Mouse (Mus musculus) layer of hippocampus, adult 18-20 months (tissue): ENCODE data around the gene Lpcat2. TPM values are rescaled to one million over a fixed set of nuclear protein-coding genes. Genes with fewer than 3 reads are reported as not detected.

Experiments used
- DNase-seq, 2 experiments: peaks; one replicate each; pipeline ENCODE4 v3.0.0; 2022; ENCODE audit warnings: low spot score in 2 of 2
- long read RNA-seq: library from polyadenylated mRNA; stranded (forward); transcript quantifications from one replicate; pipeline ENCODE4 v2.0.0, GENCODE M21; 2021
- total RNA-seq, 2 experiments: library from RNA; stranded (reverse); gene quantifications; 2 replicates each; pipeline ENCODE4 v1.2.3; 2021

Lpcat2 gene
- total RNA-seq = 10 to 100 TPM in 1 of 2 experiments, 1 to 10 TPM in 1; 7.5 to 11.4 TPM
- long read RNA-seq, transcript Lpcat2-201 (14 exons, 2,811 nt) = major isoform, 19 of 20 reads
- long read RNA-seq, partial matches to known transcripts = 0 of 20 reads
- long read RNA-seq, other reads (novel, unspliced or antisense) = 1 of 20 reads

DNA sequence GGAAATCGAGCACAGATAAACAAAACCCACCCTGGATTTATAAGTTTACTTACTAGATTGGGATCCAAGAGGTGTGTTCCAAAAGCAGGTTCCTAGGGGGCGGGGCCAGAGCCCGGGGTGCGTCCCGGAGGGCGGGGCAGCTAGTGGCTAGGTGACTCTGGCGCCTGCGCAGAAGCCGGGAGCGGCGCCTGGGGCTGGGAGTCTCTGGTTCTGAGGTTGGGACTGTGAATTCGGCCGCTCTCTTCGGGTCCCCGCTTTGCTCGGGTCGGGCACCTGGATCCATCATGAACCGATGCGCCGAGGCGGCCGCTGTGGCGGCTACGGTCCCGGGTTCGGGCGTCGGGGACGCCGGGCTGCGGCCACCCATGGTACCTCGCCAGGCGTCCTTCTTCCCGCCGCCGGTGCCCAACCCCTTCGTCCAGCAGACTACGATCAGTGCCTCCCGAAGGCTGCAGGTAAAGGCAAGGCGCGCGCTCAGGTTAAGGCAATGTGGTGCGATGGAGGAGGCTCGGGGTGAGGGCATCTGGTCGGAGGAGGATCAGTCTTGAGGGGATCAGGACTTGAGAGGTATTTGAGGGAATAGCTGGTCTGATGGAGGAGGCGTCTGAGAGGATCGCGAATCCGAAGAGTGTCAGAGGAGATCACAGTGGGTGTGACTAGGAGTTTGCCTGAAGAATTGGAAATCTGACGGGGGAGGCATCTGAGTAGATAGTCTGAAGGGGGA is at the start of gene Lpcat2:
Gene Lpcat2, plus strand, starts transcription at position 169 of the 724 bp plus-strand sequence.
- DNase-seq = peak; percentile 74 to 85

DNA sequence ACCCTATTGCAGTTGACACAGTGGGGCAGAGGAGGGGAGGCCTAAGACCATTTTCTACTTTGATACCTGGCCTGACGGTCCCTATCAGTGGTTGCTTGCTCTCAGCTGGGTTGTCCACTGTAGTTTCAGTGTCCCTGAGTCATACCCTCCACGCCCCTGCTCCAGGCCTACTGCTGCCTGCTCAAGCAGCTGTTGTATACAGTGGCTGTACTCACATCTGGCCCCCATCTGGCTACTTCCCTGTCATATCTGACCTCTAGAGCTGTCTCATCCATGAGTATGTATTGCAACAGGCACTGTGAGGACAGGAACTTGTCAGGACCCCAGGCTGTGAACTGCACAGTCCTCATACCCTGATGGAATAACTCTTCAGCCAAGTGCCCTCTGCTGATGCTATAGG is 42.4 kb upstream of the Lpcat2 start:
- no peak for DNase-seq

DNA sequence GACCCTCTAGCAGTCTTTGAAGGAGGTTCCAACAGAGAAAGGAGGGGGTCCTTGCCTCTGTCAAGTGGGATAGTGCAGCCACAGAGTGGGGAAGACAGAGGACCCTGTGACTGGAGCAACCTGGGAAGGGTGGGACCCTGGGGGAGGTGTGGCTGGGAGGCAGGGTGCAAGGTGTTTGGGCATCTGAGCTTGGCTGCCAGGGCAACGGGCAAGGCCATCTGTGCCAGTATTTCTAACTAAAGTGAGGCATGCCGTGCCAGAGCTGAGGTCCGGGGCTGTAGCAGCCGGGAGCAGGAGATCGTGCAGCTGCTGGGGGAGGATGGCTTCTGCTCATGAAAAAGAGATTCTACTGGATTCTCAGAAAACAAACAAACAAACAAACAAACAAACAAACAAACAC is 39.5 kb upstream of the Lpcat2 start:
- DNase-seq = no peak

DNA sequence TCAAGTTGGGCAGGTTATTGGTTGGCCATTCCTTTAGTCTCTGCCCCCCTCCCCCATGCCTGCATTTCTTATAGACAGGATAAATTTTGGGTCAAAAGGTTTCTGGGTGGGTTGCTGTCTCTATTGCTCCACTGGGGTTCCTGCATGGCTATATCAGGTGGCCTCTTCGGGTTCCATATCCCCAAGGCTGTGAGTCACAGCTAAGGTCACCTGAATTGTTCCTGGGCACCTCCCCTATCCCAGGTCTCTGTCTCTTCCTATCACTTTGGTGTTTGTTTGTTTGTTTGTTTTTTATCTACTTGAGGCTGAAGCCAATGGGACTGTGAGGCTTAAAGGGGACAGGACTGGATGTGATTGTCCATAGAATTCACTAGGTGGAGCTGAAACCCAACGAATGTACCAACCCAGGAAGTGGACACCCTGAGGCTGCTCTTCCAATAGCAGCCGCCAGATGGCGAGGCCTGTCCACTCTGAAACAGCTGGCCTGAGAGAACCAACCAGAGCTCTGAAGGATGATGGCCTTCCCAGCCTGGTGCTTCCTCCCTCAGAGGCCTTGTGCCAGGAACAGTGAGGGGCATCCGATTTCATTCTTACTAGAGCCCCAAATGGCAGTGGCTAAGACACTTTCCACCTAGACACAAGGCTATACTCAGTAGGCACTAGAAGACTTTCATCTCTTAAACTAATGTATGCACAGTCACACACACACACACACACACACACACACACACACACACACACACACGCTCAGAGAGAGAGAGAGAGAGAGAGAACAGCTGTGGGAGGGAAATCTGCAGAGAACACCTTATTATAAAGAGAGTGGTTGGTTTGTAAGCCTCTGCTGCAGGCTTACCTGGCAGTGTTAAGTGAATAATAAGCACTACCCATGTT is 37.0 kb upstream of the Lpcat2 start:
- peak; percentile 83 to 94 for DNase-seq

DNA sequence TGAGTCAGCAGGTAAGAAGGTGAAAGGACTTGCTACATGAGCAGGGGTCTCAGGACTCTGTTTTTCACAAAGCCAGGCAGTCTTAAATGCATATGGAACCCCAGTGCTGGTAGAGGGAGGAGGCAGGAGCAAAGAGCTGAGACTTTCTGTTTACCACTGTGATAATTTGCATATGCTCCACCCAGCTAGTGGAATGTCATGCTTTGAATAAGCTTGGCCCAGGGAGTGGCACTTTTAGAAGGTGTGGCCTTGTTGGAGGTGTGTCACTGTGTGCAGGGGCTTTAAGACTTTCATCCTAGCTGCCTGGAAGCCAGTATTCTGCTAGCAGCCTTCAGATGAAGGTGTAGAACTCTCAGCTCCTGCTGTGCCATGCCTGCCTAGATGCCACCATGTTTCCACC is 34.0 kb upstream of the Lpcat2 start:
- no peak for DNase-seq

DNA sequence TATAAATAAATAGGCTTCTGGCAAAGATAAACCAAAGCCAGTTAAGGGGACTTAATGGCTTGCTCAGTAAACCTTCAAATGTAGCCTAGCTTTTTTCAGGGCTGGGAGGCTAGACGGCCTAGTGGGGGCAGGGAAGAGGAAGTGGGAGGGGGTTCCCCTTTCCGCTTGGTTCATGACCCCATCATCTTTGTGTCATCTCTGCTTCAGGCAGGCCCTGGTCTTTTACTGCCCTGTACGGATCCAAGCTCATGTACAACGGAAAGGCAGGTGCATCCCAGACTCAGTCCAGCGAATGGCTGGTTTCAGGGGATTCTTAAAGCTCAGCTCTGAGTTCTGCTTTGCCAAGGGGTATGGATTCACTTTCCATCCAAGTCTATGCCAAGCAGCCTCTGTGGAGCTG is 32.8 kb upstream of the Lpcat2 start:
- no peak for DNase-seq

DNA sequence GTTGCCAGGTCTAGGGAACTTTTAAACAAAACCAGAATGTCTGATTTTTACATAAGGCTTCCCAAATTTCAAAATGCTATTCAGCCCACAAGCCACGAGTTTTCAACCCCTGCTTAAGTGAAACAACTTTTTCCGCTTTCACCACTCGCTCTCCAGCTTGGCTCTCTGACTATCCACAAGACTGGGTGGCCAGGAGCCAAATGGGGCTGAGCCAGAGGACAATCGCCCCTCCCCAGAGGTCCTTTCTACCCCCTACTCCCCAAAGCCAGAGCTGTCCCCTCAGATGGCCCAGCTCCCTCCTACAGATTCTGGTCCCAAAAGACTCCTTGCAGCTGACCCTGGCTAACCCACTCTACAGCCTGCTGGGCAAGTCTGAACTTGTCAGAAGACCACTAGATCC is 29.1 kb upstream of the Lpcat2 start:
- DNase-seq = no peak

DNA sequence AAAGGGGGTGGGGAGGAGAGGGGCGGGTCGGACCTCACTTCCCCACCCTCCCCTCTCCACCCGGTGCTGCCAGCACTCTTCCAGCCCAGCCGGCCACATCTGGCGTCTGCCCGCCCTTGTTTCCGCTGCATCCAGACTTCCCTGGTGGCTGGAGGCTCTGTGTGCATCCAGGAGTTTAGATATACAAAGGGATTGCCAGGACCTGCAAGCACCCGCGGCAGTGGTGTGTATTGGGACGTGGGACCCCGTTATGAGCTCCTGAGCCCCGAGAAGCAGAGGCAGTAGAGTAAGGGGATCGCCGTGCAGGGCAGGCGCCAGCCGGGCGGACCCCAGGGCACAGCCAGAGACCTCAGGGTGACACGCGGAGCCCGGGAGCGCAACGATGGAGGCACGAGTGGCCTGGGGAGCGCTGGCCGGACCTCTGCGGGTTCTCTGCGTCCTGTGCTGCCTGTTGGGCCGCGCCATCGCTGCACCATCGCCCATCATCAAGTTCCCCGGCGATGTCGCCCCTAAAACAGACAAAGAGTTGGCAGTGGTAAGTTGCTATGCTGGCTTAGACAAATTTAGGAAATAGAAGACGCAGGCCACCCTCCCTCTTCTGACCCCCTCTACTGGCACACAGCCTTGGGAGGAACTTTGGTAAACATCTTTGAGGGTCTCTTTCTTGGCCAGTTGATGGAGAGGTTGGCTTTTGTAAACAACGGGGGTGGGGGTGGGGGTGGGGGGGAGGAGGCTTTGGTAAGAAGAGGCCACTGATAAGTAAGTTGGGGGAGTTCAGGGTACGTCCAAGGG is 27.7 kb upstream of the Lpcat2 start, which contains the start of gene Mmp2:
Gene Mmp2, plus strand, starts transcription at position 49 of the 792 bp plus-strand sequence.
- no peak for DNase-seq

DNA sequence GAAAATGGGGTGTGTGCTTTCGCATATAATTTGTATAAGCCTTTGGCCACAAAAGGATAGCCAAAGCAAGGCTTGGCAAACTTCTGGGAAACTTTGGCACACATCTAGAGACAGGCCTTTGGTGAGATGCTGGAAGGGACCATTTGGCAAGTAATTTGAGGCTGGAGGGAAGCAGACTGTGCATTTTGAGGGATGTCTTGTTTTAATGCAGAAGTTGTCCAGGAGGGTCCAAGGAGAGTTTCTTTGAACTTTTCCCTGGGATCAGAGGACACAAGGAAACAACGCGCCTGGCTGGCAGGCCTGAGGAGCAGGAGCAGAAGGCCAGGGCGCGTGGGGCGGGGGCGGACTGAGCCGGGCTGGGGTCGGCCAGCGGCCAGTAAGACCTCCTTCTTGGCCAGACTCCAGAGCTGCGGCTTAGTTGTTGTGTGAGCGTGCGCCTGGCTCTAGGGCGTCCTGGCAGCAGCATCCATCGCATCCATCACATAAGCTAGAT is 26.8 kb upstream of the Lpcat2 start:
- no peak for DNase-seq

DNA sequence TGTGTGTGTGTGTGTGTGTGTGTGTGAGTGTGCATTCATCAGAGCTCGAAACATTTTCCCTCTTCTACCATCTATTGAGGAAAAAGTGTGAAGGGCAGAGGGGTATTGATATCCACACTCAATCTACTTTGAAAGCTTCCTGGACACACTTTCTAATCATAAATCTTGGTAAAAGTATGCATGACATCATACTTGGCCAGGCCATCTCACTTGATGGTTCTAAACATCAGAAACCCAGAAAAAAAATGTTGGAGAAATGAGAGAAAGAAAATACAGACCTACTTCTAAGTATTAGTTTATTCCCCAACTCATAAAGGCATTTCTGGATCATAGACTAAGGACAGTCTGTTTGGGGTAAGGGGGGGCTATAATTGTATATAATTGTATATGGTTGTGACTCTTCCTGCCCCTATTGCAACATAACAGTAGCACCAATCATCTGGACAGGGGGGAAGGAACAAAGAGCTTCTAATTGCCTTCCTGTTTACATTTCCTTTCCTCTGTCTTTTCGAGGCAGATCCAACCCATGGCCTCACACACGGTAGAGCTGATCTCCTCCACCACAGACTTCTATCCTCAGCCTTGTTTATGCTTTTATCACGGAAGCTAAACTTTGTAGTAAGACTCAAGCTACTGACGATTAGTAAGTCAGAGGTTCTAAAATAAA is 20.9 kb upstream of the Lpcat2 start:
- no peak for DNase-seq

DNA sequence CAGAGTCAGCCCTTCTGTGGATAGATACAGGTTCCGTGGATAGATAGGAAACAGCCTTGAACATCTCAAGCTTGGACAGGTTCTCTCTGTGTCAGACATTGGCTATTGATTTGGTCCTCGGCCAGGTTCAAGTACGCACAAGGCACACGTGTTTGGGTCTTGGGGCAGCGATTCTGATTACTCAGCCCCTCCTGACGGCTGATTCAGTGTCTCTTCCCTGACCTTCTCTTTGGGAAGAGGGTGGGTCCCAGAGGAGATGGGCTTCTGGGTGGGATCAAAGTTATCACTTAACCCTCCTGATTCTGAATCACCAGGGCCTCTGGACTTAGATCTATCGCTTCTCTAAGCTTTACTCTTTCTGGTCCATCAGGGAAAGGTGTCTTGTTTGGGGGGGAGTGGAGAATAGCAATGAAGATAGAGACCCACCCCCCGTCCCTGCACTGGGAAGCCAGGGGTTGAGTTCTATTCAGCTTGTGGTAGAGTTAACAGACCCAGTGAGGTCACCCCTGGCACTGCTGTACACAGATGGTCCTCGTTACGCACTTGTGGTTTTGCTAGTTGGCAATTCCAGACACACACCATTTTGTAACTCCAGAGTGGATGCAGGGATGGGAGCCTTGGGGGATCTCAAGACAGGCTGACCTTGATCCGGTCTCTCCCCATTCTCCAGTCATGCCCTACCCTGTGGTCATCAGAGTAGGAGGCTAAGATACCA is 20.2 kb upstream of the Lpcat2 start:
- no peak for DNase-seq

DNA sequence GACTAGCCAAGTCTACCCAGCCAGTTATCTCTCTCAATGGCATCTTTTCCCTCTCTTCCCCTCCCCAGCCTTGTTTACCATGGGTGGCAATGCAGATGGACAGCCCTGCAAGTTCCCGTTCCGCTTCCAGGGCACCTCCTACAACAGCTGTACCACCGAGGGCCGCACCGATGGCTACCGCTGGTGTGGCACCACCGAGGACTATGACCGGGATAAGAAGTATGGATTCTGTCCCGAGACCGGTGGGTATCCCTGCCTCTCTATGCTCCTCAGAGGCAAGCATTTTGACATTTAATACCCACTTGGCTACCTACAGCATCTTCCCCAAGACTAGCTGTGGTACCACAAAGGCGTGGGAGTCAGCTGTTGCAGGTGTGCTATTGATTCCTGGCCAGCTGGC is 19.2 kb upstream of the Lpcat2 start:
- no peak for DNase-seq

DNA sequence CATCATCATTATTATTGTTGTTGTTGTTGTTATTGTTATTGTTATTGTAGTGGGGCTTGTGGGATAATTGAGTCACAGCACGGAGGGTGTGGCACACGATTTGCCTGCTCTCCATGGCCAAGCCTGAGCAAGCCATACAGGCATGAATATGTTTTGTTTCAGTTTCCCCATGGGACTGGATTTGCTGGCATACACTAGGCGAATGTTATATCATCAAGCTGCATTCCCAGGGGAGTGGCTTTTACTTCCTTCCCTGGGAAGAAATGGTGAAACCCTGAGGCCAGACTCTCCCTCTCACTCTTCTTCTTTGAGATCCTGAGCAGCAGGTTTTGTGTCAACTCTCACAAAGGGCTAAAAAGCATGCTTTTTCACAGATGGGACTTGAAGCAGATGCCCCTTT is 16.5 kb upstream of the Lpcat2 start:
- no peak for DNase-seq

DNA sequence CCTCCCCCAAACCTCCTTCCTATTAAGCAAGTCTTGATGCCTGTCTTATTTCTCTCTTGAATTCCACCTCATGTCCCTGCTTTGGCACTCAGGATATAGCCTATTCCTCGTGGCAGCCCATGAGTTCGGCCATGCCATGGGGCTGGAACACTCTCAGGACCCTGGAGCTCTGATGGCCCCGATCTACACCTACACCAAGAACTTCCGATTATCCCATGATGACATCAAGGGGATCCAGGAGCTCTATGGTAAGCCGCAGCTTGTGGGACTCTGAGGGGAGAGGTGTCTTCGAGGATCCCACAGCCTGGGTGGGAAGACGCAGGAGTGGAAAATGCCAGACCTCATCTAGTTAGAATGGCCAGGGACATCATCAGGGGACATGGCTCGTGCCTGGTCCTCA is 16.0 kb upstream of the Lpcat2 start:
- no peak for DNase-seq

DNA sequence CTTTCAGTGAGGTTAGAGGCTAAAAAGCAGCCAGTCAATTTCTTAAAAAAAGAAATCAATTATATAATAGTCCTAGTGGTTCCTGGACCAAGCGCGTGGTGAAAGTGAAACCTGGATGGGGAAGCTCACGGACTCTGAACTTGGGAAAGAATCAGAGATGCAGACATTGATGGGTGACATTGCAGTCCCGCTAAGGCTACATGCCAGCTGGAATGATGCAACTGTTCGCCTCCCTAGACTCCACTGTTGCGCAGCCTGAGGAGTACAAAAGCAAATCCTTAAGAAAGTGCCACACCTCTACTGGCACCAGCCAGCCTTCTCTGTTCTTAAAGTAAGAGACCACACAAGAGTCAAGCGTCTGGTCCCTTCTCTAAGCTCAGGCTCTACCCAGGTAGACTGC is 15.3 kb upstream of the Lpcat2 start:
- DNase-seq = no peak

DNA sequence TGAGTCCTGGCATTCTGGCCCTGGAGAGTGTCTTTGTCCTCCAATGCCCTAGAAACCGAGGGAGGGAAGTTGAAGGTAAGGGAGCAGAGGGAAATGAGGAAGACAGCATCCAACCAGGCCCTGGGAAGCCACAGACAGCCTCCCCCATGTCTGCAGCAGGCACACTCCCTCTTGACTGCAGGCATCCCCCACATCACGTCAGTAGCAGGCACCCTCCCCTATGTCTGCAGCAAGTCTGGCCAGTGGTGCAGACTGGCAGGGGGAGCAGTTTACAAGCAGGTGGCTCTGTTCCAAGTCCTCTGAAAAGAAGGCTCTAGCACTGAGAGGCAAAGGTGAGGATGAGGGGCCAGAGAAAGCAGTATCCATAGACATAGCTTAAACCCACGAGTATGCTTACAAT is 8.5 kb upstream of the Lpcat2 start:
- peak in 1 of 2 experiments; percentile 17 for DNase-seq

DNA sequence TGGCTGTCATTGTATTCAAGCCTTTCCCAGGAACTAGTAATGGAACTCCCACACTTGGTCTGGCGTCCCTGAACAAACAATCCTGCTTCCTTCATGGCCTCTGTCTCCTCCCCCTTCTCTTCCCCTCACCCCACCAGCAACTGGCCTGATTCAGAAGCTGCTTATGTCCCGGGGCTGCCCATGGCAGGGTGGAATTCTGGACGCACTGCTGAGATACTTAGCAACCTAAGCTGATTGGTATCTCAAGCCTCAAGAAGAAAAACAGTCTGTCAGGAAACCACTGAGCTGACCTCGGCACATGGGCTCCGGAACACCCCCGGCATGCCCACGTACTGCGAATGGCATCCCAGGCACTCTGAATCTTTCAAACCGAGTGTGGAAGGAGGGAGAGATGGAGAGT is 7.8 kb upstream of the Lpcat2 start:
- DNase-seq = peak in 1 of 2 experiments; percentile 36

DNA sequence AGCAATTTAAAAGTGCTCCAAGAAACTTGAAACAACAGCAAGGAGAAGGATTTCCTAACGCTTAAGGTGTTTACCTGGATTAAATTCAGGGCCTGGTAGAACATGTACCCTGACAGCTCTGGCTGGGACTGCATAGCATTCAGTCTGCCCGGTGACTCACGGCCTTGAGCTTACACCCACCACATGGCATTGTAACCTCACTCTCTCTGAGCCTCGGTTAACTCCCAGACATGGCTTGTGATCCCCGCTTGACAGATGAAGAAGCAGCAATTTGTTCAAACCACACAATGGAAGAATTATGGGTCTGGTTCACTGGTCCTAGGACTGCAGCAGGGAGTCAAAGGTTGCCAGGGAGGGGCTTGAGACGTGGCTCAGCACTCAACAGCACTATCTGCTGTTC is 5.9 kb upstream of the Lpcat2 start:
- no peak for DNase-seq

DNA sequence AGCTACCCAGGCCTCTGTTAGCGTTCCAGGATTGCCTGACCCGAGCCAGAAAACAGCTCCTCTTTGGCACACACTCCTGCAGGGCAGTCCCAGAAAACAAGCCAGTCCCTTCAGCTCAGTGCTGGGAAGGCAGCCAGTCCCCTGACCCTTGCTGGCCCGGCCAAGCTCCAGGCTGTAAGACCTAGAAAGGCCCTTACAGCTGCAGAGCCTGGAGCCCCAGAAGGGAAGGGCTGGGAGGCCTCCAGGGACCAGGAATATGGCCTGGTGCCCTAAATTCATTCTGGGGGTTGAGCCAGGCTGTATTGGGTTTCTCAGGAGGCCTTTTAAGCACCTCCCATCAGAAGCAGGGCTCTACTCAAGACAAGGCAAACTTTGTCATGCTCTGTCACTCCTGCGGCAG is 4.9 kb upstream of the Lpcat2 start:
- peak; percentile 69 to 82 for DNase-seq

DNA sequence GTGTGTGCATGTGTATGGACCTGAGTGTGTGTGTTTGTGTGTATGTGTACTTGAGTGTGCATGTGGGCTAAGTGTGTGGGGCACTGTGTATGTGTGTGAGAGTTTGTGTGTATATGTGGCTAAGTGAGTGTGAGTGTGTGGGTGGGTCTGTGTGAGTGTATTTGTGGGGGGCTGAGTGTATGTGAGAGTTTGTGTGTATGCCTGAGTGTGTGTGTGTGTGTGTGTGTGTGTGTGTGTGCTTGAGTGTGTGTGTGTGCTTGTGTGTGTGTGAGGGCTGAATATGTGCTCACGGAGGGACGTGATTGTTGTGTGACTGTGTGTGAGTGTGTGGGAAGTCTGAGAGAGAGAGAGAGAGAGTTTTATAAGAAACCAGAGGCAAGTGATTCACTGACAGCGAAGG is 3.8 kb upstream of the Lpcat2 start:
- DNase-seq = no peak
